Comparison of ENCODE assay signal across 9 mouse cellular contexts in the genomic region with DNA sequence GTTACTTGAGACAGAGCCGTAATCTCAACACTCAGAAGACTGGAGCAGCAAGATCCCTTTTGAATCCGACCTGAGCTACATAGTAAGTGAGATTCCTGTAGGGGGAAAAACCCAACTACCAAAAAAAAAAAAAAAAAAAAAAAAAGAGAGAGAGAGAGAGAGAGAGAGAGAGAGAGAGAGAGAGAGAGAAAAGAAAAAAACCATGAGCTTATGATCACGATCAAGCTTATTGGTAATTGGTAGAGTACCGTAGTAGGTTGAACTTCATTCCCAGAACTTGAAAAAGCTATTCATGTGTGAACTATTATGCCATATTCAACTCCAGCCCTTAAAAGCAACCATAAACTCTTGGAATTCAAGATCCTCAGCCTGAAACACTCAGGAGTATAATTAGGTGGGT. TPM values are rescaled to one million over a fixed set of nuclear protein-coding genes. Genes with fewer than 3 reads are reported as not detected.
A peak's percentile ranks its signal among the peaks of the same experiment; 100 is the strongest.
DNase-seq lines count a peak whose midpoint lies in the region; ATAC-seq lines count a peak whose summit lies in the region.
"Had no signal": no experiment of that assay in that cellular context is flagged by ENCODE, and none has a peak within 500 bp of the region (broad histone marks: within the 10 kb centered on the region; RNA-seq: fewer than 3 reads in every experiment).

No protein-coding gene starts in this region.

- peaks cover 43% of the 10 kb centered on the region for H3K4me1 ChIP-seq in kidney, embryonic 14.5 days (ENCODE audit: control insufficient read depth, insufficient read depth, low read length)
- H3K4me1 ChIP-seq in hindbrain, embryonic 11.5 days (replicated peaks; ENCODE audit: control insufficient read depth, insufficient read depth, low read length): peaks cover 2% of the 10 kb centered on the region; the same call in 1 of the 2 replicates
- H3K4me1 ChIP-seq in liver, embryonic 16.5 days (ENCODE audit: control insufficient read depth, low read depth, low read length): peaks cover 14% of the 10 kb centered on the region

- no peak for DNase-seq in kidney, postnatal 4 days
- DNase-seq in hindbrain, embryonic 11.5 days (ENCODE audit: low spot score): no peak
- DNase-seq in layer of hippocampus, postnatal 10 days (ENCODE audit: low spot score in 2 of 2): no peak
- DNase-seq: cerebellum, postnatal 36 days had no signal

- peak overlapping the region; percentile 90; the same call in 1 of the 2 replicates for H3K27ac ChIP-seq in kidney, embryonic 14.5 days (ENCODE audit: low read depth, low read length)
- H3K27ac ChIP-seq in hindbrain, embryonic 11.5 days (ENCODE audit: low read depth, low read length): no peak overlapping the region
- H3K27ac ChIP-seq in liver, embryonic 16.5 days (ENCODE audit: low read length): peak overlapping the region; percentile 80; the same call in 1 of the 2 replicates

- H3K9ac ChIP-seq in kidney, embryonic 14.5 days (ENCODE audit: low read depth, low read length): peak overlapping the region; percentile 80; the same call in 1 of the 2 replicates
- H3K9ac ChIP-seq in hindbrain, embryonic 11.5 days (ENCODE audit: low read depth, low read length): no peak overlapping the region
- peak overlapping the region; percentile 67; the same call in 1 of the 2 replicates for H3K9ac ChIP-seq in liver, embryonic 16.5 days (ENCODE audit: low read depth, low read length)

- no peak for ATAC-seq in kidney, embryonic 14.5 days (ENCODE audit: low FRiP score, low TSS enrichment)
- ATAC-seq in activated CD4-positive, CD25-positive, alpha-beta regulatory T cell, adult 4 months: peak; percentile 5
- no peak for ATAC-seq in hindbrain, embryonic 11.5 days (ENCODE audit: low FRiP score)
- no peak for ATAC-seq in liver, embryonic 16.5 days (ENCODE audit: low read depth)
- ATAC-seq in megakaryocyte progenitor cell, adult 5-6 weeks (replicated peaks; ENCODE audit: poor library complexity): no peak
- ATAC-seq in monocyte, adult 5-6 weeks (replicated peaks; ENCODE audit: insufficient number of reproducible peaks, low FRiP score, low TSS enrichment, poor library complexity, severe bottlenecking): no peak

- peak overlapping the region; percentile 77 for H3K4me2 ChIP-seq in kidney, embryonic 14.5 days (replicated peaks; ENCODE audit: low read depth, low read length)
- H3K4me2 ChIP-seq in hindbrain, embryonic 11.5 days (replicated peaks; ENCODE audit: low read depth, low read length): peak overlapping the region; percentile 90; the same call in 1 of the 2 replicates
- H3K4me2 ChIP-seq in liver, embryonic 16.5 days (ENCODE audit: low read depth, low read length): peak overlapping the region; percentile 39

- no peaks in the 10 kb centered on the region for H3K36me3 ChIP-seq in kidney, embryonic 14.5 days (ENCODE audit: control insufficient read depth, insufficient read depth, low read length)
- H3K36me3 ChIP-seq in hindbrain, embryonic 11.5 days (ENCODE audit: control insufficient read depth, insufficient read depth, low read length): no peaks in the 10 kb centered on the region
- H3K36me3 ChIP-seq in liver, embryonic 16.5 days (ENCODE audit: control insufficient read depth, insufficient read depth): no peaks in the 10 kb centered on the region

- WGBS in kidney, embryonic 14.5 days: 37% methylated on average over 4 of the region's 4 CpGs
- 69% methylated on average over 4 of the region's 4 CpGs for WGBS in hindbrain, embryonic 11.5 days
- WGBS in liver, embryonic 16.5 days (ENCODE audit: insufficient replicate concordance): 25% methylated on average over 4 of the region's 4 CpGs

- no peaks in the 10 kb centered on the region for H3K27me3 ChIP-seq in kidney, embryonic 14.5 days (ENCODE audit: control insufficient read depth, insufficient read depth, low read length)
- H3K27me3 ChIP-seq in hindbrain, embryonic 11.5 days (ENCODE audit: control insufficient read depth, insufficient read depth, low read length): peaks cover 18% of the 10 kb centered on the region
- peaks cover 4% of the 10 kb centered on the region; the same call in 1 of the 2 replicates for H3K27me3 ChIP-seq in liver, embryonic 16.5 days (ENCODE audit: control insufficient read depth, insufficient read depth, low read depth, low read length)

- H3K9me3 ChIP-seq in kidney, embryonic 14.5 days (ENCODE audit: control insufficient read depth, low read length): no peaks in the 10 kb centered on the region
- no peaks in the 10 kb centered on the region for H3K9me3 ChIP-seq in hindbrain, embryonic 11.5 days (ENCODE audit: control insufficient read depth, low read length)
- H3K9me3 ChIP-seq in liver, embryonic 16.5 days (replicated peaks; ENCODE audit: control insufficient read depth, low read length): no peaks in the 10 kb centered on the region

- H3K4me3 ChIP-seq in kidney, embryonic 14.5 days (ENCODE audit: low read length): peak overlapping the region; percentile 63
- H3K4me3 ChIP-seq in hindbrain, embryonic 11.5 days (ENCODE audit: low read depth, low read length): no peak overlapping the region
- H3K4me3 ChIP-seq in liver, embryonic 16.5 days (ENCODE audit: low read depth, low read length): peak overlapping the region; percentile 57

RNA-seq across cellular contexts. Expression of a gene that starts 1.3 kb away (rescaled TPM):
- 463 and 482 TPM in 2 replicates for polyA plus RNA-seq in kidney, embryonic 14.5 days (2014; fragmentation: Nextera tagmentation; extraction: Ambion mirVana)
- 100 to 1,000 TPM; 237 to 239 TPM for polyA plus RNA-seq in activated CD4-positive, CD25-positive, alpha-beta regulatory T cell, adult 4 months (2017; shearing (Covaris generic))
- polyA plus RNA-seq in hindbrain, embryonic 11.5 days (2014; fragmentation: Nextera tagmentation; extraction: Ambion mirVana): 243 and 282 TPM in 2 replicates
- 185 and 198 TPM in 2 replicates for polyA plus RNA-seq in liver, embryonic 16.5 days (2015; fragmentation: Nextera tagmentation; extraction: Ambion mirVana)
- 10 to 100 TPM; 17.7 to 19.2 TPM for total RNA-seq in layer of hippocampus, postnatal 10 days (2021)
- total RNA-seq in megakaryocyte progenitor cell, adult 5-6 weeks (2015): 111 and 140 TPM in 2 replicates
- total RNA-seq in megakaryocyte progenitor cell, adult 5-6 weeks (2017): 74.3 and 112 TPM in 2 replicates
- total RNA-seq in monocyte, adult 5-6 weeks (2017): 428 to 649 TPM (median 479 TPM) in 3 replicates

RNA-seq across cellular contexts. Expression of a gene that starts 57.0 kb away (rescaled TPM):
- 19.7 and 23.3 TPM in 2 replicates for polyA plus RNA-seq in kidney, embryonic 14.5 days (2014; fragmentation: Nextera tagmentation; extraction: Ambion mirVana)
- 10 to 100 TPM; 12.8 to 16.0 TPM for polyA plus RNA-seq in activated CD4-positive, CD25-positive, alpha-beta regulatory T cell, adult 4 months (2017; shearing (Covaris generic))
- 20.3 and 24.1 TPM in 2 replicates for polyA plus RNA-seq in hindbrain, embryonic 11.5 days (2014; fragmentation: Nextera tagmentation; extraction: Ambion mirVana)
- 5.9 and 6.1 TPM in 2 replicates for polyA plus RNA-seq in liver, embryonic 16.5 days (2015; fragmentation: Nextera tagmentation; extraction: Ambion mirVana)
- total RNA-seq in layer of hippocampus, postnatal 10 days (2021): 10 to 100 TPM; 10.9 to 13.2 TPM
- total RNA-seq in megakaryocyte progenitor cell, adult 5-6 weeks (2015): 23.5 and 31.1 TPM in 2 replicates
- total RNA-seq in megakaryocyte progenitor cell, adult 5-6 weeks (2017): 18.9 and 27.6 TPM in 2 replicates
- total RNA-seq in monocyte, adult 5-6 weeks (2017): 6.0 to 16.8 TPM (median 15.1 TPM) in 3 replicates

Comparison
In these comparisons a context has a peak if more than half of its experiments do, and no peak if none do; other contexts are left out.
1. H3K4me2 ChIP-seq: peak in every context shown above with its lines; median percentile 90 in hindbrain, embryonic 11.5 days; 77 in kidney, embryonic 14.5 days; 39 in liver, embryonic 16.5 days.